Mouse (Mus musculus) telencephalon, adult 2 months (tissue): ENCODE data around the gene Fstl3.
"Not testable (repeated sequence)": the region's sequence is repeated elsewhere in the genome, so short reads cannot be mapped to it uniquely, and the experiment has no call there.

Experiments used
- DNase-seq: peaks from one replicate; pipeline ENCODE4 v3.0.0-alpha.2; 2011; ENCODE audit warnings: low read depth, low spot score

Fstl3 gene

DNA sequence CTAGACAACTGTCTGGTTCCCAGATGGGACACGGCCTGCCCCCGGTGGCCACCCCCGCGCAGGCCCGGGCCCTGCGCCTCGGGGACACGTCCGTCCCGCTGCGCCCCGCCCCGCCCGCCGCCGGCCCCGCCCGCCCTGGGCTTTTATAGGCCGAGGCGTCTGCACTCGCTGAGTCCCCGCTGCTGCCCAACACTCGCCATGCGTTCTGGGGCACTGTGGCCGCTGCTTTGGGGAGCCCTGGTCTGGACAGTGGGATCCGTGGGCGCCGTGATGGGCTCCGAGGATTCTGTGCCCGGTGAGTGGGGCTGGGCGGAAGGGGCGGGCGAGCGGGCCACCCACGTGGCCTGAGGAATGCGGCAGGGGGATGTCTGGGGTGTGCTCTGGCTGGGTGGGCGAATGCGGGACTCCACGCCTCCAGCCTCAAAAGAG lies at the start of gene Fstl3:
Fstl3 (plus strand) TSS at position 170 of the 429 bp plus-strand sequence.
- no peak for DNase-seq

GRCm38 (mm10) chr10:79728323-79729249 lies 48.5 kb upstream of the Fstl3 start:
- DNase-seq: peak; percentile 72

DNA sequence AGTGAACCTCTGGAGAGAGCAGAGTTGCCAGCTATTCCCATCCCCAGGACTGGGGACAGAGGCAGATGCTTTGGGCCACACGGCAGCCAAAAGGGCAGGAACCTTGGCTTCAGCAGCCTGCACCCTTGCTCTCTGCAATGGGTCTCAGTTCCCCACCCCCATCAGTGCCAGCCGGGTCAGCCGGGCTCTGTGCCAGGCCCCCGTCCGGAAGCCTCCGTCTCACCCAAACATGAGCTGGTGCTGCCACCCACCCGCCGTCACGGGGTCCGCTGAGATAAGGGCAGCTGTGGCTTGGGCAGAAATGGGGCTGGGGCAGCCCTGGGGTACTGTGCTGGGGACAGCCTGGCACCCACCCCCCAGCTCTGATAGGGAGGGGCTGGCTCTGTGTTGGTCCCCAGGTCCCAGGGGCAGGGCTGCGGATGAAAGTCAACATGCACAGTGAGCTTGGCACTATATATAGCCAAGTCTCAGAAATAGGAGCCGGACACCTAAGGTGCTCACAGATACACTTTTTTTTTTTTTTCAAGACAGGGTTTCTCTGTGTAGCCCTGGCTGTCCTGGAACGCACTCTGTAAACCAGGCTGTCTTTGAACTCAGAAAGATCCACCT lies 47.6 kb upstream of the Fstl3 start:
- no peak for DNase-seq

GRCm38 (mm10) chr10:79732500-79732899 lies 44.6 kb upstream of the Fstl3 start:
- no peak for DNase-seq

- DNase-seq: no peak
Measured at GRCm38 (mm10) chr10:79733847-79734246, 43.2 kb upstream of the Fstl3 start.

GRCm38 (mm10) chr10:79735361-79735760 lies 41.7 kb upstream of the Fstl3 start:
- no peak for DNase-seq

GRCm38 (mm10) chr10:79736706-79737105 lies 40.4 kb upstream of the Fstl3 start:
- no peak for DNase-seq

DNA sequence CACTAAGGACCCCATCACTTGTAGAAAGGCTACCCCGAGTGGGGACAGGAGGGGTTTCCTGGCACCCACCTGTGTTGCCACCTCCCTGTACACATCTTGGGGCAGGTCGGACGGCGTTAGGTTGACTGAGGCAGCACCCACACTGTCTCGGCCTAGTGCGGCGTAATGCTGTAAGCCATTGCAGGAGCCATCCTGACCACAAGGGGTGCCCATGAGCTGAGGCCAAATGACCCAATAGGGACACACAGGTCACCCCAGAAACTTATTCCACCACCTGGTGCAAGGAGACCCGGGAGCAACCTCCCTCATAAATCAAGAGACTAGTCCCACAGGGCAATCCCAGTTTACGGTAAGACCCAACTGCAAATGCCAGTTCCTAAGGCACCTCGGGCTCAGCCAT lies 38.8 kb upstream of the Fstl3 start:
- DNase-seq: no peak

GRCm38 (mm10) chr10:79739234-79739633 lies 37.8 kb upstream of the Fstl3 start:
- DNase-seq: no peak

DNA sequence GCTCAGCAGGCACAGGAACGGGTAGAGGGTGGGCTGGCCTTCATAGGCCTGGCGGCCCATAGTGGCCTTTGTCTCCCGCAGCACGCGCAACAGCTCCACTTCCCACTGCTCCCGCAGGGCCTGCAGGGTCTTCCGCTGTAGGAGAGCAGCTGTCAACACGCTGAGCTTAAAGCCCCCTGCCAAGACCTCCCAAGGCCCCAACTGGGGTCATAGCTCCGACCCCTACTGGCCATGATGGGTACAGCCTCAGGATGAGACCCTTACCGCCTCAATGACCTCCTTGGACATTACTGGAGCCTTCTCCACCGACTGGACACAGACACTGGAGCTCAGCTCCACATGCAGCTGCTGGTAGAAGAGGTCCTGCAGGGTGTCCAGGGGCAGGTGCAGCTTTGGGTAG lies 36.2 kb upstream of the Fstl3 start:
- no peak for DNase-seq

DNA sequence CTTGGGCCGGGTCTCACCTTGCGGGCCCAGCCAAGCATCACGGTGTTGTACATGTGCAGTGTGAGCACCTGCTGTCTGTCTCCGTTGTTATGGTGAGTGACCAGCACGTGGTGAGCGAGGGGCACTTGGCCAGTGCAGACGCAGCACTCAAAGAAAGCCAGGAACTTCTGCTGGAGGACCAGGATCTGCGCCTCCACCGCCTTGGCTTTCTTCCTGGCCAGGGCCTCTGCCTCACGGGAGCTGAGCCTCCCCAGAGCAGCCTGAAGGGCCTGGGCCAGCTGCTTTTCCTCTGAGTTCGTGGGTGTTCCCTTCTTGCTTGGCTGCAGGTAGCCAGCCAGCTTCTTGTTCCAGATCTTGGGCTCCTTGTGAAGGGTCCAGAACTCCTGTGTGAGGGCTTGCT lies 33.9 kb upstream of the Fstl3 start:
- no peak for DNase-seq

GRCm38 (mm10) chr10:79743650-79744365 lies 33.3 kb upstream of the Fstl3 start:
- DNase-seq: no peak

DNA sequence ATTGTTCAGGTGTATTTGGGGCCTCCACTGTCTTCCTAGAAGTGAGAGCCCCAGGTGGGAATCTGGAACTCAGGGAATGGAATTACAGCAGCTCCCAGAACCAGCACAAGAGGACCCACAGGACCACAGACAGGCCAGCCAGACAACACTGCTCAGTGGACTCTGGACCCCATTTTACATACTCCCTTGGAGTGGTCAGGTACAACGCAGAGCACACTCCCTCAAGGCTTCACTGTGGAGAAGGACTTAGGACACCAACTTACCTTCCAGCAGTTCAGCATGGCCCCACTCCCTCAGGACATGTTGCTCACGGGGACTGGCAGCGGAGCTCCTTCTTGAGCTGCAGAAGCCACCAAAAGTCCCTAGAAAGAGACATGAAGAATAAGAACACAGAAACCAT lies 31.7 kb upstream of the Fstl3 start:
- no peak for DNase-seq

DNA sequence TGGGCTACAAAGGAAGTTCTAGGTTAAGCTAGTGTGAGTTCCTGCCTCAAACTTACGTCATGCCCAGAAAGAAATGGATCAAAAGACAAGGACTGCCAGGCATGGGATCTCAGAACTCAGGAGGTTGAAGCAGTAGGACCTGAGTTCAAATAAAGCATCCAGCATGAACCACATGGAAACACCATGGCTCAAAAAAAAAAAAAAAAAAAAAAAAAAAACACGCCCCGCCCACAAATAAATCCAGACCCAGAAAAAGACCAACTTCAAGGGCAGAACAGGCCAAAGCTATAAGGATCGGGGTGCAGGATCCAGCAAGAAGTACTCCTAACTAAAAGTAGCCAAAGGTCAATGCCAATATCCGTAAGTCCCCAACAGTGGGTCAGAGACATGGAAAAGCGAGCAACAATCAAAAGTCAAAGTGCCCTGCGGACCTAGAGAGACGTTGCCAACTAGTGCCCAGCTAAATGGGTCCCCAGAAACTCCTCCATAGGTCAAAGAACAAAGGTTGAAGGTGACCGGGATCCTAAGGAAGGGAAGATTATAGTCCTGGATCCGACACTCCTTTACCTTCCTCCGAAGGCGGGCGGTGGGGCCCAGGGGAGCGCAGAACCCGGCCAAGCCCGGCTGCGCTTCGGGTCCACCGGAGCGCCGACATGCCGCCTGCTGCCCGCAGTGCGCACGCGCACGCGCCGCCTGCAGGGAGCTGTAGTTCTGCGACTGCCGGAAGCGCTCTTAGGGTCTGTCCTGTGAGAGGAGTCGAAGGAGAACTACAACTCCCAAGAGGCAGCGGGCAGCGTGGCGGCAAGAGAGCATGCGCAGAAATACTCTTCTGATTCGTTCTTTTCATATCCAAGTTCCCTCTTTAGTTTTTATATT lies 30.9 kb upstream of the Fstl3 start, which contains the start of gene Polrmt:
Polrmt (minus strand) TSS at position 684 of the 876 bp plus-strand sequence.
- peak; percentile 97 for DNase-seq

- no peak for DNase-seq
Measured at GRCm38 (mm10) chr10:79746774-79747151, 30.3 kb upstream of the Fstl3 start.

- DNase-seq: no peak
Measured at GRCm38 (mm10) chr10:79748496-79748895, 28.6 kb upstream of the Fstl3 start.

DNA sequence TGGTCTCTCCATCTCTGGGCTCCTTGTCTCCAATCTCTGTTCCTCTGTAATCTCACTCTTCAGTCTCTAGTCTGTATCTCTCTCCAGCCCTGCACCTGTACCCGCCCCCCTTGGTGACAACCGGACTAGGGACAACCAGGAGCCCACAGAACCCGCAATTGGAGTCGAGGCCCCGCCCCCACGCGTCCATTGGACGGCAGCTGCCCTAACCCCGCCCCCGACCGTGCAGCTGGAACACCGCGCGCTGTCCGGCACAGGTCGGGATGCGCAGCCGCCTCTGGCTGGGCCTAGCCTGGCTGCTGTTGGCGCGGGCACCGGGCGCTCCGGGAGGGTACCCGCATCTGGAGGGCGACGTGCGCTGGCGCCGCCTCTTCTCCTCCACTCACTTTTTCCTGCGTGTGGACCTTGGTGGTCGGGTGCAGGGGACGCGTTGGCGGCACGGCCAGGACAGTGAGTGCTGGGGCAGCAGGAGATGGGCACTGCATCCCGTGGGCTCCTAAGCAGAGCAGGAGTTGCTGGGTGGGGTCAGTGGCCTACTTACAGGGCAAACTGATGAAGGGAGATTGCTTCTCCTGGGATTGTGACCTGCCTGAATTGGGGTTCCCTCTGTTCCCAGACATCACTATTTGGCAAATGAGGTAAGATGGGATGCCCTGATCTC lies 22.1 kb upstream of the Fstl3 start, which contains the start of gene Fgf22:
Fgf22 (plus strand) TSS at position 221 of the 661 bp plus-strand sequence.
- peak; percentile 29 for DNase-seq

DNA sequence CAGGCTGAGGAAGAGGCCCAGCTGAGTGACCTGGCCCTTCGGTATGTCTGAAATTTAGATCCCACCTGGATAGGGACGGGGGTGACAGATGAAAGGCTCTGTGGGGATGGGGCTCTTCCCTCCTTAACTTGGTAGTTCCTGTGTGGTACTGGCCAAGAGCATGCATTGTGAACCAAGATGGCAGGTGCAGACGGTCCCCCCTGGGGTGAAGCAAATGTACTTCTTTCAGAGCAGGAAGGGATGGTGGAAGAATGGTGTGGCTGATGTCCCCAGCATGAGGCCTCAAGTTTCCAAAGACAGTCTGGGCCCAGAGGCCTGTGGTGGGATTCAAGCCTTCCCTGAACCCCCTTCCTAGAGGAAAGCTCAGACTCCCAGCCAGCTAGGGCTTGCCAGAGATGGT lies 21.2 kb upstream of the Fstl3 start:
- no peak for DNase-seq

DNA sequence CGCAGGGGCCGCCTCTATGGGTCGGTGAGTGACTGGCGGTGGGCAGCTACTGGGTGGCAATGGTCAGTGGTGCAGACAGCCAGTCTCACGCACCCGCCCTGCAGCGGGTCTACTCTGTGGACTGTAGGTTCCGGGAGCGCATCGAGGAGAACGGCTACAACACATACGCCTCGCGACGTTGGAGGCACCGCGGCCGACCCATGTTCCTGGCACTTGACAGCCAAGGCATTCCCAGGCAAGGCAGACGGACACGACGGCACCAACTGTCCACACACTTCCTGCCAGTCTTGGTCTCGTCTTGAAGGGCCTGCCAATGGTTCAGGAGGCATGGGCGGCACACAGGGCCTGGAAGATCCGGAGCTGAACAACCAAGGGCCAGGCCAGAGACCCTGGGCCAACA lies 20.4 kb upstream of the Fstl3 start:
- no peak for DNase-seq

DNA sequence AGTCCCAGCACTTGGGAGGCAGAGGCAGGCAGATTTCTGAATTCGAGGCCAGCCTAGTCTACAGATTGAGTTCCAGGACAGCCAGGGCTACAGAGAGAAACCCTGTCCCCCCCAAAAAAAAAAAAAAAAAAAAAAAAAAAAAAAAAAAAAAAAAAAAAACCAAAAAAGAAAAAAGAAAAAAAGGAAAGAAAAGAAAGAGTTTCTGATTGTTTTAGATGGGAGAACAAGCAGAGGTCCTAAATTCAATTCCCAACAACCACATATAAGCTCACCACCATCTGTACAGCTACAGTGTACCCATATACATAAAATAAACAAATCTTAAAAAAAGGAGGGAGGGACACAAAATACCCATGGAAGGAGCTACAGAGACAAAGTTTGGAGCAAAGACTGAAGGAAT lies 17.4 kb upstream of the Fstl3 start:
- not testable (repeated sequence) for DNase-seq
